Comparison of ENCODE assay signal across 10 mouse cellular contexts in the genomic region with DNA sequence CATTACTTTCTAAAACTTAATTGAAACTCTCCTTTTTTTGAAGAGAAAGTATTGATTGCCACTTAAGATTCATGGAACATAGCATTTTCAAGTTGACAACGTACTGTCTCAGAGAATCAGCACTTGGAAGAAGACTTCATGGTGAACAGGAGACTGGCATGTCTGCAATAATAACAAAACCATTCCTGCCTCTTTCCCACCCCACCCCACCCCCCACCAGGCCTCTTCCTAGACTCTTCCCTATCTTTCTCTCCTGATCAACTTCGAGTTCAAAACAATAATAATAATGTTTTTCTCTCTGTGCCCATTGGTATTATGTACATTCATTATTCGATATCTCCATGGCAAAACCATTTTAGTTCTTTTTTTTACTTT.
"Had no signal": no experiment of that assay in that cellular context is flagged by ENCODE, and none has a peak within 500 bp of the region (broad histone marks: within the 10 kb centered on the region; RNA-seq: fewer than 3 reads in every experiment).

No protein-coding gene starts in this region.

- H3K36me3 ChIP-seq: neural tube, embryonic 15.5 days; stomach, embryonic 15.5 days had no signal

- H3K27me3 ChIP-seq: neural tube, embryonic 15.5 days; stomach, embryonic 15.5 days had no signal

- H3K4me2 ChIP-seq: neural tube, embryonic 15.5 days; stomach, embryonic 15.5 days had no signal

- DNase-seq: spleen, adult 18-20 months; thymus, adult 18-20 months; thymus, adult 2 months; thymus, postnatal 14 days; thymus, postnatal 25 days; thymus, postnatal 36 days; thymus, postnatal 4 days had no signal

- H3K9ac ChIP-seq: neural tube, embryonic 15.5 days; stomach, embryonic 15.5 days had no signal

- H3K27ac ChIP-seq: neural tube, embryonic 15.5 days; stomach, postnatal 0 days had no signal

- H3K9me3 ChIP-seq: neural tube, embryonic 15.5 days; stomach, embryonic 15.5 days had no signal

- H3K4me1 ChIP-seq: neural tube, embryonic 15.5 days; stomach, embryonic 15.5 days had no signal

- H3K4me3 ChIP-seq: neural tube, embryonic 15.5 days; stomach, embryonic 15.5 days had no signal
